Mouse (Mus musculus) embryonic fibroblast, embryonic 13.5 days (primary cell): ENCODE data around the gene Ugt2a2.

Source experiments
- CTCF ChIP-seq: IDR thresholded peaks from 2 replicates; pipeline ENCODE4 v1.5.1; 2011; ENCODE audit warnings: mild to moderate bottlenecking, control low read depth, low read length, moderate library complexity, borderline replicate concordance; ENCODE audit not compliant: insufficient read depth
- POLR2A ChIP-seq: IDR thresholded peaks from 2 replicates; pipeline ENCODE4 v1.6.1; 2011; ENCODE audit warnings: low read depth, mild to moderate bottlenecking, control low read depth, low read length, moderate library complexity

DNA sequence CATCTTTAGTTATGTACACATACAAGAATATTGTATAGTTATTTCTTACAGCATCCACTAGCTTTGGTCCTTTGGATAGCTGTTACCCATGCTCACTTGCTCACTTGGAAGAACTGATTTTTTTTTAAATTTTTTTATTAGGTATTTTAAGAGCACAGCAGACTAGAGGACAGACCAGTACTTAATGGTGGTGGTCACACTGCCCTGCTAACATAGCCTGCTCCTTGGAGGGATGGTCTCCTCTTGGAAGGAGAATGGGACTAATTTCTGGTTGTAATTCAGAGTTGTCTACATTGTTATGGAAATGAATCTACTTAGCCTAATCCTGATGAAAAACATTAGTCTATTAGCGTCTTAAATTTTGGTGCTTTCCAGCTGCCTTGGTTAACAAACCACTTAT lies 23.2 kb downstream of the Ugt2a2 start:
- TF ChIP-seq CTCF (no peak), POLR2A (no peak)
